Mouse (Mus musculus): ENCODE data around the gene Rfc1.
"Not testable (repeated sequence)": the region's sequence is repeated elsewhere in the genome, so short reads cannot be mapped to it uniquely, and the experiment has no call there.

Gene Rfc1

GRCm38 (mm10) chr5:65299623-65300022 lies 35.8 kb downstream of the Rfc1 start:
- not testable (repeated sequence) for DNase-seq (ENCODE audit: low spot score)

- DNase-seq (ENCODE audit: low spot score) = no peak
These were observed 37.1 kb downstream of the Rfc1 start for GRCm38 (mm10) chr5:65298167-65298950.

GRCm38 (mm10) chr5:65294270-65294669 lies 41.2 kb downstream of the Rfc1 start:
- DNase-seq (ENCODE audit: low spot score) = no peak

GRCm38 (mm10) chr5:65293627-65294026 lies 41.8 kb downstream of the Rfc1 start:
- DNase-seq (ENCODE audit: low spot score) = no peak

- not testable (repeated sequence) for DNase-seq (ENCODE audit: low spot score)
These were observed 46.5 kb downstream of the Rfc1 start for GRCm38 (mm10) chr5:65289009-65289408.

- no peak for DNase-seq (ENCODE audit: low spot score)
These were observed 47.4 kb downstream of the Rfc1 start for GRCm38 (mm10) chr5:65287751-65288701.

- DNase-seq (ENCODE audit: low spot score) = no peak
These were observed 51.3 kb downstream of the Rfc1 start for GRCm38 (mm10) chr5:65284171-65284570.

- DNase-seq (ENCODE audit: low spot score) = no peak
These were observed 54.3 kb downstream of the Rfc1 start for GRCm38 (mm10) chr5:65281216-65281615.

GRCm38 (mm10) chr5:65279133-65279651 lies 56.3 kb downstream of the Rfc1 start:
- DNase-seq (ENCODE audit: low spot score) = no peak

GRCm38 (mm10) chr5:65273966-65274365 lies 61.5 kb downstream of the Rfc1 start:
- no peak for DNase-seq (ENCODE audit: low spot score)

GRCm38 (mm10) chr5:65257910-65258505 lies 77.5 kb downstream of the Rfc1 start:
- DNase-seq (ENCODE audit: low spot score) = no peak

- DNase-seq (ENCODE audit: low spot score) = no peak
These were observed 85.2 kb downstream of the Rfc1 start for GRCm38 (mm10) chr5:65250185-65250855.

GRCm38 (mm10) chr5:65247296-65247695 lies 88.2 kb downstream of the Rfc1 start:
- no peak for DNase-seq (ENCODE audit: low spot score)

GRCm38 (mm10) chr5:65242740-65243139 lies 92.7 kb downstream of the Rfc1 start:
- DNase-seq (ENCODE audit: low spot score) = no peak

GRCm38 (mm10) chr5:65231289-65232003 lies 104.0 kb downstream of the Rfc1 start:
- no peak for DNase-seq (ENCODE audit: low spot score)

- no peak for DNase-seq (ENCODE audit: low spot score)
These were observed 111.4 kb downstream of the Rfc1 start for GRCm38 (mm10) chr5:65224056-65224455.

GRCm38 (mm10) chr5:65221037-65221436 lies 114.4 kb downstream of the Rfc1 start:
- no peak for DNase-seq (ENCODE audit: low spot score)

- DNase-seq (ENCODE audit: low spot score) = no peak
These were observed 117.9 kb downstream of the Rfc1 start for GRCm38 (mm10) chr5:65217305-65218269.

- no peak for DNase-seq (ENCODE audit: low spot score)
These were observed 122.1 kb downstream of the Rfc1 start for GRCm38 (mm10) chr5:65213321-65213720.
